Mouse (Mus musculus) CH12.LX (cell line): ENCODE results near the gene Ikzf2.

Source experiments
- BHLHE40 ChIP-seq: IDR thresholded peaks from 2 replicates; pipeline ENCODE4 v1.6.1; 2011; ENCODE audit warnings: mild to moderate bottlenecking, low read depth, low read length, improper control_type of control experiment
- CHD2 ChIP-seq: IDR thresholded peaks from 2 replicates; pipeline ENCODE4 v1.6.1; 2011; ENCODE audit warnings: low read length, improper control_type of control experiment
- CTCF ChIP-seq, 2 experiments: IDR thresholded peaks in 1 of 2; conservative IDR thresholded peaks in 1 of 2; 2 replicates each; pipeline ENCODE4 v1.5.1; 2011 to 2012; ENCODE audit warnings: low read depth in 2 of 2, low read length in 2 of 2, improper control_type of control experiment in 1 of 2, inconsistent platforms in 1 of 2, mild to moderate bottlenecking in 1 of 2, moderate library complexity in 1 of 2
- E2F4 ChIP-seq: IDR thresholded peaks from 2 replicates; pipeline ENCODE4 v1.6.1; 2011; ENCODE audit warnings: low read depth, low read length, improper control_type of control experiment; ENCODE audit not compliant: insufficient replicate concordance
- ETS1 ChIP-seq: conservative IDR thresholded peaks from 2 replicates; pipeline ENCODE4 v1.6.1; 2012; ENCODE audit warnings: low read depth, mild to moderate bottlenecking, inconsistent platforms, low read length, improper control_type of control experiment, moderate library complexity
- MAX ChIP-seq: IDR thresholded peaks from 2 replicates; pipeline ENCODE4 v1.6.1; 2011; ENCODE audit warnings: low read length, improper control_type of control experiment
- MEF2A ChIP-seq: IDR thresholded peaks from 2 replicates; pipeline ENCODE4 v1.6.1; 2014; ENCODE audit warnings: low read depth, mild to moderate bottlenecking, inconsistent platforms, low read length, improper control_type of control experiment, borderline replicate concordance
- MYC ChIP-seq: IDR thresholded peaks from 2 replicates; pipeline ENCODE4 v1.6.1; 2011; ENCODE audit warnings: low read depth, mild to moderate bottlenecking, improper control_type of control experiment, low read length
- PAX5 ChIP-seq: IDR thresholded peaks from 2 replicates; pipeline ENCODE4 v1.6.1; 2012; ENCODE audit warnings: low read length, inconsistent platforms, mixed read lengths
- POLR2A ChIP-seq: IDR thresholded peaks from 2 replicates; pipeline ENCODE4 v1.6.1; 2011; ENCODE audit warnings: low read depth, mild to moderate bottlenecking, improper control_type of control experiment, low read length
- ZKSCAN1 ChIP-seq: IDR thresholded peaks from 2 replicates; pipeline ENCODE4 v1.6.1; 2012; ENCODE audit warnings: low read depth, inconsistent platforms, low read length, improper control_type of control experiment, borderline replicate concordance

- no peak for TF ChIP-seq MAX
- TF ChIP-seq ETS1: no peak
- no peak for TF ChIP-seq BHLHE40
- TF ChIP-seq CHD2: no peak
- TF ChIP-seq POLR2A: no peak
- TF ChIP-seq MEF2A: no peak
- no peak for TF ChIP-seq CTCF (conservative IDR thresholded peaks at IDR 0.05 in 1 of 2, IDR thresholded peaks at IDR 0.05 in 1 of 2; ENCODE audit: low read depth in 2 of 2, low read length in 2 of 2)
- no peak for TF ChIP-seq MYC
- no peak for TF ChIP-seq PAX5
- no peak for TF ChIP-seq E2F4
- no peak for TF ChIP-seq ZKSCAN1
Observed at GRCm38 (mm10) chr1:69669897-69670404, 17.1 kb downstream of the Ikzf2 start.
